Mouse (Mus musculus): ENCODE results near the gene Gm11127. TPM values are rescaled to one million over a fixed set of nuclear protein-coding genes. Genes with fewer than 3 reads are reported as not detected.

The Gm11127 gene
- polyA plus RNA-seq, 1 experiment from 2014 or later: not detected

DNA sequence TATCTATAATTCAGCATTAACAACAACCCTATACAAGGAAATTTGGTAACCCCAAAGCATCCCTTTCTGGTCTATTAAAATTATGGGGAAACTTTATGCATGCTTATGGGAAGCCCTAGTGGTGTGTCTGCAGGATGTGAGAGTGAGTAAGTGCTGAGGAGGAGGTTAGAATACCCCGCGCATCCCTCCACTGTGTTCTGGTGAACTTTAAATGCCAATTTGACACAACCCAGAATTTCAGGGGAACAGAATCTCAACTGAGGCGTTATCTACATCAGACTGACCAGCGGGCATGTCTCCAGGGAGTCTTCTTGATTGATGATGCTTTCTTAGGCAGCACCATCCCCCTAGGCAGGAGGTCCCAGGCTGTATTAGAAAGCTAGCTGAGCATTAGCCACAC, 32.3 kb downstream of the Gm11127 start:
- ATAC-seq (ENCODE audit: low read depth): no peak
- H3K4me3 ChIP-seq (ENCODE audit: low read length): no peak overlapping the region
- H3K27me3 ChIP-seq (ENCODE audit: control insufficient read depth, insufficient read depth, low read depth, low read length): no peaks in the 10 kb centered on the region
- H3K9ac ChIP-seq (ENCODE audit: low read length): no peak overlapping the region
- no peak overlapping the region for H3K27ac ChIP-seq (ENCODE audit: low read length)
- peaks cover 11% of the 10 kb centered on the region for H3K4me1 ChIP-seq (replicated peaks; ENCODE audit: control insufficient read depth, insufficient read depth, low read length)
- WGBS: 52% methylated on average over 4 of the region's 4 CpGs
- H3K36me3 ChIP-seq (ENCODE audit: control insufficient read depth, insufficient read depth, low read length): no peaks in the 10 kb centered on the region
- no peaks in the 10 kb centered on the region; the same call in 1 of the 2 replicates for H3K9me3 ChIP-seq (ENCODE audit: control insufficient read depth, low read length)
- H3K4me2 ChIP-seq (ENCODE audit: low read depth, low read length): no peak overlapping the region

DNA sequence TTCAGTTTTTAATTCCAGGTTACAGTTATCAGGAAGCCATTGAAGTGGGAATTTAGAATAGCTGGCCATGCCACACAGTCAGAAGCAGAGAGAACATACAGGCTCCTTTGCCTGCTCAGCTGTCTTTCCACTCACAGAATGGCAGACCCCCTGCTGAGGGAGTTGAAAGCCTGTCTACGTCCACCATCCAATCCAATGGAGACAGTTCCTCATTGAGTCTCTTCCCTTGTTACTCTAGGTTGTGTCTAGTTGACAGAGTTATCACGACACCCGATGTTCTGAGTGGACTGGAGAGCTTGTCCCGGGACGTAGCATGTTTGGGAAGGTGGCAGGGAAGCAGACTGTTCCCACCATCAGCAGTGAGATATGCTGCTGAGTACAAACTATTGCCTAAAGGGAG, 33.0 kb downstream of the Gm11127 start:
- H3K4me1 ChIP-seq (replicated peaks; ENCODE audit: control insufficient read depth, insufficient read depth, low read length): peaks cover 11% of the 10 kb centered on the region
- ATAC-seq (ENCODE audit: low read depth): no peak
- H3K4me2 ChIP-seq (ENCODE audit: low read depth, low read length): no peak overlapping the region
- H3K4me3 ChIP-seq (ENCODE audit: low read length): no peak overlapping the region
- H3K36me3 ChIP-seq (ENCODE audit: control insufficient read depth, insufficient read depth, low read length): no peaks in the 10 kb centered on the region
- H3K9ac ChIP-seq (ENCODE audit: low read length): no peak overlapping the region
- H3K9me3 ChIP-seq (ENCODE audit: control insufficient read depth, low read length): no peaks in the 10 kb centered on the region; the same call in 1 of the 2 replicates
- H3K27me3 ChIP-seq (ENCODE audit: control insufficient read depth, insufficient read depth, low read depth, low read length): no peaks in the 10 kb centered on the region
- H3K27ac ChIP-seq (ENCODE audit: low read length): no peak overlapping the region
- 51% methylated on average over 5 of the region's 5 CpGs for WGBS

DNA sequence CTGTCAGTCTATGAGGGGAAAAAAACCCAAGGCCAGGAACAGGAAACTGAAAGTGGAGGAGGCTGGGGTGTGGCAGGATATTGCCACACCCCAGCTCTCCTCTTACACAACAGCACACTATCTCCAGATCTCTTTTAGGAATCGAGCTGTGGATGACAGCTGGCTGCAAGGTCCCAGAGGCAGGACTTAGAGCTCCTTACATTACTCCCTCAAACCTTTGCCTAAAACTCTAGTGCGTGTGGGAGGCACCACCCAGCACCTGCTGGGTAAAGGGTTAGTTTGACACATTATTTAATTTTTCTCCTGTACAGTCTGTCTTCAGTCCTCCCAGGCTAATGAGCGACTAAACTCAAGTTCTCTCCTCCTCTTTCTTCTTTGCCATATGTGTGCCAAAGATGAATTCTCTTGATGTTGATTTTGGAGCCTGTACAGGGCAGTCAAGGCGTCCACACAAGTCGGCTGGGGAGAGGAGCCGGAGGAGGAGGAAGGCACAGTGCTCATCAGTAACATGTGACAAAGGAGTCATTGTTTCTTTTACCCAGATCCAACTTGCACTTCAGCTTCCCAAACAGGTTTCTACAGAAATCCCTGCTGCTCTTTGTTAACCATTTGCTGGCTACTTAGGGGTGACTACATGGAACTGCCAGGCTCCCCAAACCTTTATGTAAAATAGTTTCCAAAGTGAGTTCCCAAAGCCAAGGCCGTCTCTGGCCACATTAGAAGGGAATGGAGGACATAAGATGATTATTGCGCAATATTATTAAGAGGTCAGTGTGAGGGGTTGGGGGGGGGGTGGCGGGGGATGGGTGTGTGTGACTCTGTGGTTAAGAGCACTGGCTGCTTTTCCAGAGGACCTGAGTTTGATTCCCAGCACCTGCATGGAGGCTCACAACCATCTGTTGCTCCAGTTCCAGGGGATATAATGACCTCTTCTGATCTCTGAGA, 34.2 kb downstream of the Gm11127 start:
- Histone ChIP-seq H3K4me3 (ENCODE audit: low read length) (no peak overlapping the region), H3K27me3 (ENCODE audit: control insufficient read depth, insufficient read depth, low read depth, low read length) (no peaks in the 10 kb centered on the region), H3K27ac (ENCODE audit: low read length) (peak overlapping the region; percentile 78), H3K4me2 (ENCODE audit: low read depth, low read length) (0 out of 2 replicates have a peak overlapping the region, but pooled peaks have one; percentile 14), H3K9ac (ENCODE audit: low read length) (no peak overlapping the region), H3K4me1 (replicated peaks; ENCODE audit: control insufficient read depth, insufficient read depth, low read length) (peaks cover 11% of the 10 kb centered on the region), H3K9me3 (ENCODE audit: control insufficient read depth, low read length) (no peaks in the 10 kb centered on the region; the same call in 1 of the 2 replicates), H3K36me3 (ENCODE audit: control insufficient read depth, insufficient read depth, low read length) (no peaks in the 10 kb centered on the region)
- WGBS: 40% methylated on average over 9 of the region's 9 CpGs
- ATAC-seq (ENCODE audit: low read depth): peak; percentile 73

- Histone ChIP-seq H3K4me1 (replicated peaks; ENCODE audit: control insufficient read depth, insufficient read depth, low read length) (peaks cover 11% of the 10 kb centered on the region), H3K36me3 (ENCODE audit: control insufficient read depth, insufficient read depth, low read length) (no peaks in the 10 kb centered on the region), H3K4me2 (ENCODE audit: low read depth, low read length) (no peak overlapping the region), H3K9me3 (ENCODE audit: control insufficient read depth, low read length) (no peaks in the 10 kb centered on the region; the same call in 1 of the 2 replicates), H3K4me3 (ENCODE audit: low read length) (no peak overlapping the region), H3K9ac (ENCODE audit: low read length) (no peak overlapping the region), H3K27ac (ENCODE audit: low read length) (no peak overlapping the region), H3K27me3 (ENCODE audit: control insufficient read depth, insufficient read depth, low read depth, low read length) (no peaks in the 10 kb centered on the region)
- 76% methylated on average over 6 of the region's 6 CpGs for WGBS
- no peak for ATAC-seq (ENCODE audit: low read depth)
Observed at GRCm38 (mm10) chr17:36022922-36023321, 35.2 kb downstream of the Gm11127 start.

GRCm38 (mm10) chr17:36022098-36022497, 36.1 kb downstream of the Gm11127 start:
- H3K27ac ChIP-seq (ENCODE audit: low read length): no peak overlapping the region

GRCm38 (mm10) chr17:36021309-36021708, 36.9 kb downstream of the Gm11127 start:
- peaks cover 11% of the 10 kb centered on the region for H3K4me1 ChIP-seq (replicated peaks; ENCODE audit: control insufficient read depth, insufficient read depth, low read length)
- H3K9me3 ChIP-seq (ENCODE audit: control insufficient read depth, low read length): no peaks in the 10 kb centered on the region; the same call in 1 of the 2 replicates
- H3K9ac ChIP-seq (ENCODE audit: low read length): no peak overlapping the region
- no peak overlapping the region for H3K4me2 ChIP-seq (ENCODE audit: low read depth, low read length)
- H3K27me3 ChIP-seq (ENCODE audit: control insufficient read depth, insufficient read depth, low read depth, low read length): no peaks in the 10 kb centered on the region
- no peak overlapping the region for H3K27ac ChIP-seq (ENCODE audit: low read length)
- no peaks in the 10 kb centered on the region for H3K36me3 ChIP-seq (ENCODE audit: control insufficient read depth, insufficient read depth, low read length)
- H3K4me3 ChIP-seq (ENCODE audit: low read length): no peak overlapping the region
- ATAC-seq (ENCODE audit: low read depth): no peak
- WGBS: 81% methylated on average over 1 of the region's 1 CpGs

More at GRCm38 (mm10) chr17:36022098-36022497, 36.1 kb downstream of the Gm11127 start:
- Histone ChIP-seq H3K4me2 (ENCODE audit: low read depth, low read length) (no peak overlapping the region), H3K36me3 (ENCODE audit: control insufficient read depth, insufficient read depth, low read length) (no peaks in the 10 kb centered on the region), H3K9ac (ENCODE audit: low read length) (no peak overlapping the region), H3K4me3 (ENCODE audit: low read length) (no peak overlapping the region), H3K4me1 (replicated peaks; ENCODE audit: control insufficient read depth, insufficient read depth, low read length) (peaks cover 11% of the 10 kb centered on the region), H3K27me3 (ENCODE audit: control insufficient read depth, insufficient read depth, low read depth, low read length) (no peaks in the 10 kb centered on the region), H3K9me3 (ENCODE audit: control insufficient read depth, low read length) (no peaks in the 10 kb centered on the region; the same call in 1 of the 2 replicates)
- ATAC-seq (ENCODE audit: low read depth): no peak
- WGBS: 91% methylated on average over 9 of the region's 9 CpGs

DNA sequence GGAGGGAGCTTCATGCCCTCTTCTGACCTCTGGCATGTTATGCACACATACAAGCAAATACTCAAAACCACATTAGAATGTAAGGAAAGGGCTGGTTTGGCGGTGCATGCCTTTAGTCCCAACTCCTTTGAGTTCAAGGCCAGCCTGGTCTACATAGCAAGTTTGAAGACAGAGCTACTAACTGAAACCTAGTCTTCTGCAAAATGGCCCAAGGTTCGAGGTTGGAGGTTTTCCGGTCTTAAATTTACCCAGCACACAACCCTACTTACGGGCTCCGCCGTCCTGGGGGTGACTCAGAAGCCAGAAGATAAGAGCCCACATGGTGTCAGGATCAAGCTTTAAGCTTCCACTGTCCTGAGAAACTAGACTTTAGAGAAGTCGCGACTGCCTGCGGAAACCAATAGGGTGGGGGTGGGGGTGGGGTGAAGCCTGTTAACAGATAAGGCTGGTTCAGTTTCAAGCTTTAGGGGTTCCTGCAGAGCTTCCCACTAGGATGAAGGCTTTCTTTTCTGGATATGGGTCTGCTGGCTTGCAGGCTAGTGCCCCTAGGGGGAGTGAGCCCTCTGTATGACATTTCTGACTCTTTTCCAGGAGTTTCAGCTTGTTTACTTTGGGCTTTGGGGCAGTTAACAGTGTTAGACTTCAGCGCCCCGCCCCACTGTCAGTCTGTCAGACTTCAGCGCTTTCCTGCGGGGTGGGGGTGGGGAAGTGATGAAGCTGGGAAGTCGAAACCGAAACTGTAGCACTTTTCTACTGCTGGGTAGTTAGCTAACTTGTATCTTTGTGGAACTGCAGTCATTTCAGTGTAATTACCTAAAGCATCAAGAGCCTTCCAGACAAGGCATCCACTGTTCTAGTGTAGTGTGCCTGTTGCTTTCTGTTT, 37.7 kb downstream of the Gm11127 start, which contains the start of gene H2-T24:
Gene H2-T24 (minus strand): TSS at position 370 of the 883 bp plus-strand sequence.
- Histone ChIP-seq H3K4me1 (replicated peaks; ENCODE audit: control insufficient read depth, insufficient read depth, low read length) (peaks cover 11% of the 10 kb centered on the region), H3K9ac (ENCODE audit: low read length) (0 out of 2 replicates have a peak within 1 kb of the TSS, but pooled peaks have one; percentile 7), H3K27ac (ENCODE audit: low read length) (no peak within 1 kb of the TSS), H3K4me2 (ENCODE audit: low read depth, low read length) (peak within 1 kb of the TSS; percentile 36), H3K36me3 (ENCODE audit: control insufficient read depth, insufficient read depth, low read length) (no peaks in the 10 kb centered on the region), H3K4me3 (ENCODE audit: low read length) (peak within 1 kb of the TSS; percentile 24), H3K9me3 (ENCODE audit: control insufficient read depth, low read length) (no peaks in the 10 kb centered on the region; the same call in 1 of the 2 replicates), H3K27me3 (ENCODE audit: control insufficient read depth, insufficient read depth, low read depth, low read length) (no peaks in the 10 kb centered on the region)
- ATAC-seq (ENCODE audit: low read depth): peak; percentile 74
- 34% methylated on average over 15 of the region's 15 CpGs for WGBS

GRCm38 (mm10) chr17:36019519-36019918, 38.7 kb downstream of the Gm11127 start:
- WGBS: 62% methylated on average over 3 of the region's 3 CpGs
- H3K9me3 ChIP-seq (ENCODE audit: control insufficient read depth, low read length): no peaks in the 10 kb centered on the region; the same call in 1 of the 2 replicates
- no peak overlapping the region for H3K9ac ChIP-seq (ENCODE audit: low read length)
- no peaks in the 10 kb centered on the region for H3K27me3 ChIP-seq (ENCODE audit: control insufficient read depth, insufficient read depth, low read depth, low read length)
- H3K27ac ChIP-seq (ENCODE audit: low read length): no peak overlapping the region
- no peak overlapping the region for H3K4me2 ChIP-seq (ENCODE audit: low read depth, low read length)
- no peak for ATAC-seq (ENCODE audit: low read depth)
- peaks cover 11% of the 10 kb centered on the region for H3K4me1 ChIP-seq (replicated peaks; ENCODE audit: control insufficient read depth, insufficient read depth, low read length)
- no peaks in the 10 kb centered on the region for H3K36me3 ChIP-seq (ENCODE audit: control insufficient read depth, insufficient read depth, low read length)
- H3K4me3 ChIP-seq (ENCODE audit: low read length): no peak overlapping the region
